Mouse (Mus musculus): ENCODE results near the gene Zfp46. TPM values are rescaled to one million over a fixed set of nuclear protein-coding genes. Genes with fewer than 3 reads are reported as not detected.

Zfp46 gene
- polyA plus RNA-seq, 1 experiment = 3.9 TPM

GRCm38 (mm10) chr4:136317667-136318066 lies 33.2 kb downstream of the Zfp46 start:
- Histone ChIP-seq H3K4me3 (ENCODE audit: insufficient read depth, low read depth, low read length) (no peak overlapping the region), H3K27ac (replicated peaks; ENCODE audit: low read depth, low read length) (no peak overlapping the region), H3K4me1 (ENCODE audit: control insufficient read depth, insufficient read depth, insufficient read length, low read length) (peaks cover 3% of the 10 kb centered on the region)

GRCm38 (mm10) chr4:136320016-136320415 lies 35.5 kb downstream of the Zfp46 start:
- Histone ChIP-seq H3K4me3 (ENCODE audit: insufficient read depth, low read depth, low read length) (no peak overlapping the region), H3K4me1 (ENCODE audit: control insufficient read depth, insufficient read depth, insufficient read length, low read length) (no peaks in the 10 kb centered on the region), H3K27ac (replicated peaks; ENCODE audit: low read depth, low read length) (no peak overlapping the region)

- Histone ChIP-seq H3K27ac (replicated peaks; ENCODE audit: low read depth, low read length) (no peak overlapping the region), H3K4me3 (ENCODE audit: insufficient read depth, low read depth, low read length) (no peak overlapping the region), H3K4me1 (ENCODE audit: control insufficient read depth, insufficient read depth, insufficient read length, low read length) (no peaks in the 10 kb centered on the region)
Observed at GRCm38 (mm10) chr4:136324226-136324625, 39.7 kb downstream of the Zfp46 start.

GRCm38 (mm10) chr4:136327238-136327637 lies 42.8 kb downstream of the Zfp46 start:
- Histone ChIP-seq H3K27ac (replicated peaks; ENCODE audit: low read depth, low read length) (no peak overlapping the region), H3K4me1 (ENCODE audit: control insufficient read depth, insufficient read depth, insufficient read length, low read length) (no peaks in the 10 kb centered on the region), H3K4me3 (ENCODE audit: insufficient read depth, low read depth, low read length) (no peak overlapping the region)

GRCm38 (mm10) chr4:136328115-136328514 lies 43.6 kb downstream of the Zfp46 start:
- no peak overlapping the region for H3K4me3 ChIP-seq (ENCODE audit: insufficient read depth, low read depth, low read length)
- H3K27ac ChIP-seq (replicated peaks; ENCODE audit: low read depth, low read length) = no peak overlapping the region
- no peaks in the 10 kb centered on the region for H3K4me1 ChIP-seq (ENCODE audit: control insufficient read depth, insufficient read depth, insufficient read length, low read length)

- Histone ChIP-seq H3K27ac (replicated peaks; ENCODE audit: low read depth, low read length) (no peak overlapping the region), H3K4me1 (ENCODE audit: control insufficient read depth, insufficient read depth, insufficient read length, low read length) (no peaks in the 10 kb centered on the region), H3K4me3 (ENCODE audit: insufficient read depth, low read depth, low read length) (no peak overlapping the region)
Observed at GRCm38 (mm10) chr4:136331709-136332108, 47.2 kb downstream of the Zfp46 start.

- H3K27ac ChIP-seq (replicated peaks; ENCODE audit: low read depth, low read length) = no peak overlapping the region
- no peak overlapping the region for H3K4me3 ChIP-seq (ENCODE audit: insufficient read depth, low read depth, low read length)
- no peaks in the 10 kb centered on the region for H3K4me1 ChIP-seq (ENCODE audit: control insufficient read depth, insufficient read depth, insufficient read length, low read length)
Observed at GRCm38 (mm10) chr4:136333191-136333590, 48.7 kb downstream of the Zfp46 start.

GRCm38 (mm10) chr4:136335065-136335464 lies 50.6 kb downstream of the Zfp46 start:
- no peak overlapping the region for H3K27ac ChIP-seq (replicated peaks; ENCODE audit: low read depth, low read length)
- H3K4me1 ChIP-seq (ENCODE audit: control insufficient read depth, insufficient read depth, insufficient read length, low read length) = no peaks in the 10 kb centered on the region
- H3K4me3 ChIP-seq (ENCODE audit: insufficient read depth, low read depth, low read length) = no peak overlapping the region

GRCm38 (mm10) chr4:136337129-136337528 lies 52.6 kb downstream of the Zfp46 start:
- H3K4me3 ChIP-seq (ENCODE audit: insufficient read depth, low read depth, low read length) = no peak overlapping the region
- no peak overlapping the region for H3K27ac ChIP-seq (replicated peaks; ENCODE audit: low read depth, low read length)
- no peaks in the 10 kb centered on the region for H3K4me1 ChIP-seq (ENCODE audit: control insufficient read depth, insufficient read depth, insufficient read length, low read length)

Other genes starting within 250 kb of the Zfp46 start
- 772 and 1,311 TPM in 2 replicates for gene Rpl11, start 231.3 kb upstream of the Zfp46 start, polyA plus RNA-seq (2012; ENCODE audit: insufficient read depth, insufficient read length, missing spikeins)
- gene Id3, start 141.2 kb upstream of the Zfp46 start, polyA plus RNA-seq (2012; ENCODE audit: insufficient read depth, insufficient read length, missing spikeins) = 75.0 and 78.1 TPM in 2 replicates
- gene E2f2, start 112.3 kb upstream of the Zfp46 start, polyA plus RNA-seq (2012; ENCODE audit: insufficient read depth, insufficient read length, missing spikeins) = 2.9 and 6.4 TPM in 2 replicates
- 1.0 and 1.2 TPM in 2 replicates for gene Asap3, start 78.3 kb upstream of the Zfp46 start, polyA plus RNA-seq (2012; ENCODE audit: insufficient read depth, insufficient read length, missing spikeins)
- 10.3 and 11.6 TPM in 2 replicates for gene Tcea3, start 37.0 kb upstream of the Zfp46 start, polyA plus RNA-seq (2012; ENCODE audit: insufficient read depth, insufficient read length, missing spikeins)
- gene Hnrnpr, start 26.3 kb downstream of the Zfp46 start, polyA plus RNA-seq (2012; ENCODE audit: insufficient read depth, insufficient read length, missing spikeins) = 34.6 and 36.9 TPM in 2 replicates
- gene Htr1d, start 138.8 kb downstream of the Zfp46 start, polyA plus RNA-seq (2012; ENCODE audit: insufficient read depth, insufficient read length, missing spikeins) = not detected in 2 replicates
- not detected in 2 replicates for gene 6030445D17Rik, start 177.6 kb downstream of the Zfp46 start, polyA plus RNA-seq (2012; ENCODE audit: insufficient read depth, insufficient read length, missing spikeins)
- 21.0 and 34.3 TPM in 2 replicates for gene Luzp1, start 185.1 kb downstream of the Zfp46 start, polyA plus RNA-seq (2012; ENCODE audit: insufficient read depth, insufficient read length, missing spikeins)

All from brown adipose tissue, adult 24 weeks (tissue).